In genomic region chr2:130814492-130814891, GRCm38 (mm10) we compare ENCODE assay signal across 24 mouse cellular contexts.
DNase-seq lines count a peak whose midpoint lies in the region; ATAC-seq and TF ChIP-seq lines count a peak whose summit lies in the region.
"Had no signal": no experiment of that assay in that cellular context is flagged by ENCODE, and none has a peak within 500 bp of the region (broad histone marks: within the 10 kb centered on the region; RNA-seq: fewer than 3 reads in every experiment).

No protein-coding gene starts in this region.

- no peaks in the 10 kb centered on the region for H3K9me3 ChIP-seq in kidney, embryonic 14.5 days (ENCODE audit: control insufficient read depth, low read length)
- no peaks in the 10 kb centered on the region for H3K9me3 ChIP-seq in liver, postnatal 0 days (ENCODE audit: low read length)
- H3K9me3 ChIP-seq: heart, embryonic 13.5 days; hindbrain, embryonic 15.5 days; limb, embryonic 13.5 days; neural tube, embryonic 12.5 days had no signal

- no peak for ATAC-seq in kidney, embryonic 14.5 days (ENCODE audit: low FRiP score, low TSS enrichment)
- ATAC-seq in liver, postnatal 0 days = peak; percentile 93
- ATAC-seq: CD4-positive, CD25-positive, alpha-beta regulatory T cell, adult 4 months; forebrain, postnatal 0 days had no signal

- H3K4me3 ChIP-seq in kidney, embryonic 14.5 days (ENCODE audit: low read length) = no peak overlapping the region
- H3K4me3 ChIP-seq in liver, postnatal 0 days (ENCODE audit: low read depth, low read length) = no peak overlapping the region
- no peak overlapping the region for H3K4me3 ChIP-seq in left cerebral cortex, adult 2 months
- H3K4me3 ChIP-seq: gastrocnemius, adult 2 months; heart, embryonic 13.5 days; hindbrain, embryonic 15.5 days; limb, embryonic 13.5 days; neural tube, embryonic 12.5 days had no signal

- WGBS in kidney, embryonic 14.5 days = 88% methylated on average over 1 of the region's 1 CpGs
- 48% methylated on average over 1 of the region's 1 CpGs for WGBS in liver, postnatal 0 days (ENCODE audit: insufficient replicate concordance)

- no peaks in the 10 kb centered on the region for H3K4me1 ChIP-seq in kidney, embryonic 14.5 days (ENCODE audit: control insufficient read depth, insufficient read depth, low read length)
- peaks cover 6% of the 10 kb centered on the region; the same call in 1 of the 2 replicates for H3K4me1 ChIP-seq in liver, postnatal 0 days (ENCODE audit: insufficient read depth)
- H3K4me1 ChIP-seq: limb, embryonic 13.5 days had no signal

- peak; percentile 85 for DNase-seq in kidney, adult 11 months
- DNase-seq in kidney, adult 9 months = peak; percentile 92
- DNase-seq in kidney, postnatal 36 days = peak; percentile 61 to 87
- DNase-seq in liver, postnatal 0 days = peak; percentile 18
- no peak for DNase-seq in left cerebral cortex, adult 2 months (ENCODE audit: extremely low spot score in 1 of 2, low spot score in 2 of 2)
- DNase-seq in thymus, postnatal 14 days = no peak
- DNase-seq in frontal cortex, postnatal 14 days (ENCODE audit: low spot score in 2 of 2) = no peak
- DNase-seq: adrenal gland, postnatal 36 days; cerebellum, adult 18-20 months; cerebellum, postnatal 25 days; embryo, embryonic 11 days; forebrain, postnatal 0 days; gastrocnemius, adult 2 months; heart, postnatal 36 days; right cerebral cortex, adult 18-20 months; thymus, postnatal 4 days had no signal

- H3K27ac ChIP-seq in kidney, embryonic 14.5 days (ENCODE audit: low read depth, low read length) = no peak overlapping the region
- peak overlapping the region; percentile 62 for H3K27ac ChIP-seq in liver, postnatal 0 days (ENCODE audit: low read depth)
- no peak overlapping the region for H3K27ac ChIP-seq in left cerebral cortex, adult 2 months
- H3K27ac ChIP-seq: gastrocnemius, adult 2 months; heart, embryonic 13.5 days; hindbrain, embryonic 15.5 days; limb, embryonic 13.5 days; macrophage; neural tube, embryonic 12.5 days had no signal

- 0 out of 2 replicates have a peak, but pooled peaks have one; percentile 31 for TF ChIP-seq EP300 in liver, postnatal 0 days (IDR thresholded peaks at IDR 0.05; ENCODE audit: low read depth)

- H3K27me3 ChIP-seq in kidney, embryonic 14.5 days (ENCODE audit: control insufficient read depth, insufficient read depth, low read length) = no peaks in the 10 kb centered on the region
- H3K27me3 ChIP-seq in liver, postnatal 0 days (ENCODE audit: insufficient read depth, low read length) = no peaks in the 10 kb centered on the region
- H3K27me3 ChIP-seq: heart, embryonic 13.5 days; hindbrain, embryonic 15.5 days; limb, embryonic 13.5 days; neural tube, embryonic 12.5 days had no signal

- TF ChIP-seq CTCF in liver, postnatal 0 days (IDR thresholded peaks at IDR 0.05; ENCODE audit: low read depth) = 0 out of 2 replicates have a peak, but pooled peaks have one; percentile 17
- no peak; the same call in 1 of the 2 replicates for TF ChIP-seq CTCF in left cerebral cortex, adult 2 months (IDR thresholded peaks at IDR 0.05)

- intact Hi-C loops in left cerebral cortex, adult 2 months (cut with DNase I) = no loop called here

- no peak overlapping the region for H3K9ac ChIP-seq in kidney, embryonic 14.5 days (ENCODE audit: low read depth, low read length)
- no peak overlapping the region for H3K9ac ChIP-seq in liver, postnatal 0 days (replicated peaks)
- H3K9ac ChIP-seq: forebrain, postnatal 0 days; heart, embryonic 13.5 days; hindbrain, embryonic 15.5 days; limb, embryonic 13.5 days; neural tube, embryonic 12.5 days had no signal

- H3K36me3 ChIP-seq in kidney, embryonic 14.5 days (ENCODE audit: control insufficient read depth, insufficient read depth, low read length) = peaks cover 34% of the 10 kb centered on the region
- H3K36me3 ChIP-seq in liver, postnatal 0 days (replicated peaks; ENCODE audit: insufficient read depth, low read length) = peaks cover 19% of the 10 kb centered on the region

- H3K4me2 ChIP-seq in kidney, embryonic 14.5 days (replicated peaks; ENCODE audit: low read depth, low read length) = no peak overlapping the region
- H3K4me2 ChIP-seq in liver, postnatal 0 days (ENCODE audit: low read depth, low read length) = 0 out of 2 replicates have a peak overlapping the region, but pooled peaks have one; percentile 11
- H3K4me2 ChIP-seq: heart, embryonic 13.5 days; hindbrain, embryonic 15.5 days; limb, embryonic 13.5 days; midbrain, embryonic 11.5 days; neural tube, embryonic 12.5 days had no signal

Comparison
In these comparisons a context has a peak if more than half of its experiments do, and no peak if none do; other contexts are left out.
1. DNase-seq: peak in kidney, adult 11 months (single experiment), kidney, adult 9 months (single experiment), kidney, postnatal 36 days (2 of 2) and liver, postnatal 0 days (single experiment); none in left cerebral cortex, adult 2 months (0 of 2), thymus, postnatal 14 days (single experiment) and frontal cortex, postnatal 14 days (0 of 2).